Mouse (Mus musculus) G1E (cell line): ENCODE data around the gene Olfr796.

Source experiments
- CTCF ChIP-seq: IDR thresholded peaks from 2 replicates; pipeline ENCODE4 v1.5.1; 2012; ENCODE audit warnings: low read depth, low read length, inconsistent platforms, mixed read lengths
- POLR2AphosphoS5 ChIP-seq: IDR thresholded peaks from 2 replicates; pipeline ENCODE4 v1.6.1; 2012; ENCODE audit warnings: low read depth, low read length, inconsistent platforms; ENCODE audit not compliant: insufficient replicate concordance

GRCm38 (mm10) chr10:129567355-129567754 lies 45.0 kb downstream of the Olfr796 start, which contains the start of gene Olfr794:
- no peak for TF ChIP-seq CTCF
- no peak for TF ChIP-seq POLR2AphosphoS5
